Mouse (Mus musculus): ENCODE data around the gene Vcp. TPM values are rescaled to one million over a fixed set of nuclear protein-coding genes. Genes with fewer than 3 reads are reported as not detected.
A peak's percentile ranks its signal among the peaks of the same experiment; 100 is the strongest.

The Vcp gene
- polyA plus RNA-seq, 1 experiment from 2014 or later = 578 TPM

DNA sequence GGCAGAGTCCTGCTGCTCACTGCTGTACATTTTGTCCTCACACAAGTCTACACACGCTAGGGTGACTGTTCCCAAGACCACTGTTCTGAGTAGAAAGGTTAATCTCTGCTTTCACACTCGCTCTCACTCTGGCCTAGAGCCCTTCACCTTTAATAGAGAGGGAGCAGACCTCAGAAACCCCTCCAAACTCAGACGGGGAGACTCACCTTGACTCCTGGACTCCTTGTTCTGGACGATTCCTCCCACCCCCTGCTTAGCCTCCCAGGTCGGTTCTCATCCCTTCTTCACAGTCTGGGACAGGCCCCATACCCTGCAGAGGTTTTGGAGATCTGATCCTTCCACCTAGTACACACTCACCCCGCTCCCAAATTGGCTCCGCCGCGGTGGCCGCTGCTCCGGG is 39.3 kb upstream of the Vcp start:
- Histone ChIP-seq H3K4me1 (ENCODE audit: insufficient read depth, low read length) (peaks cover 34% of the 10 kb centered on the region), H3K4me3 (ENCODE audit: low read length) (peak overlapping the region; percentile 77), H3K9ac (replicated peaks; ENCODE audit: low read length) (peak overlapping the region; percentile 84), H3K36me3 (ENCODE audit: insufficient read depth, low read length) (peaks cover 9% of the 10 kb centered on the region; the same call in 1 of the 2 replicates), H3K27me3 (ENCODE audit: insufficient read depth, low read length) (no peaks in the 10 kb centered on the region), H3K9me3 (ENCODE audit: low read length) (no peaks in the 10 kb centered on the region), H3K27ac (ENCODE audit: low read length) (peak overlapping the region; percentile 69), H3K4me2 (replicated peaks; ENCODE audit: low read depth, low read length) (peak overlapping the region; percentile 86)
- peak; percentile 44 for ATAC-seq (ENCODE audit: low FRiP score, low TSS enrichment)
- 2% methylated on average over 11 of the region's 11 CpGs for WGBS

DNA sequence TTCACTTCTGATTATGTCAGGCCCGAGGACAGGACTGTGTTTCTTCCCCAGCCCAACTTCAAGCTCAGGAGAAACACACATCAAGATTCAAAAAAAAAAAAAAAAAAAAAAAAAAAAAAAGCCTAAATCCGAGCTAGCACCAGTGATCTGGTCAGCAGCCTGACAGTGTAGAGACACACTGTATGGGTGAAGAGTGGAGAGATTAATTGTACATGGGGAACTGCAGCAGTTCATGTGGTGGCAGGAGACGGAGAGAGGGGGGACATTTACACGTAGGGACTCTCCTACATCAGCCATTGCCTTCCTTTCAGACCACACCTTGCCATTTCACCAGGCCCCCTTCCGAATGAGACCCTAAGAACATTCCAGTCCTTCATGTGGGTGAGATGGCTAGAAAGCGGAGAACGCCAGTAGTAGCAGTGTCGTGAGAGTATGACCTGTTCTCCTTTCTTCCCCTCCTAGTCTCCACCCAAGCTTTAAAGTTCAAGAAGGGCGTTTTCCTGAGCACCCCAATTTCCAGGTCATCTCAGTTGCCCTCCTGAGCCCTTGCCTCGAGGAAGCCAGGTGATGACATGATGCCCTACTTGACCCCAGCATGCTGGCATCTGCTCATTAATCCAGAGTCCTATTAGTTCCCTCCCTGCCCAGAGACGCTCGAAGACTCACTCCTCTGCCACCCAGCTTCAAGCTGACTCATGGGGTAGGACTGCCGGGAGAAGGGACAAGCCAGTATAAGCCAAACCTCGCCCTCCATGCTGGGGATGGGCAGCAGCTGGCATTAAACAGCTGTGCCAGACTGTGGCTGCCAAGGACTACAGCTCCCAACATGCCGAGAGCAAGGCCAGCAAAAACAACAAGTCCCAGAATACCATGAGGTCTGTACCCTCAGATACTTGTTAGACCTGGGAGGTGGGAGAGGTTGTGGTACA is 38.5 kb upstream of the Vcp start:
- peaks cover 26% of the 10 kb centered on the region for H3K4me1 ChIP-seq (ENCODE audit: insufficient read depth, low read length)
- peak overlapping the region; percentile 84 for H3K9ac ChIP-seq (replicated peaks; ENCODE audit: low read length)
- no peaks in the 10 kb centered on the region for H3K27me3 ChIP-seq (ENCODE audit: insufficient read depth, low read length)
- H3K4me2 ChIP-seq (replicated peaks; ENCODE audit: low read depth, low read length) = peak overlapping the region; percentile 86
- ATAC-seq (ENCODE audit: low FRiP score, low TSS enrichment) = no peak
- H3K36me3 ChIP-seq (ENCODE audit: insufficient read depth, low read length) = peaks cover 17% of the 10 kb centered on the region
- no peak overlapping the region for H3K27ac ChIP-seq (ENCODE audit: low read length)
- H3K4me3 ChIP-seq (ENCODE audit: low read length) = peak overlapping the region; percentile 77
- WGBS = 49% methylated on average over 15 of the region's 15 CpGs
- H3K9me3 ChIP-seq (ENCODE audit: low read length) = no peaks in the 10 kb centered on the region

- 68% methylated on average over 4 of the region's 4 CpGs for WGBS
- no peak overlapping the region for H3K9ac ChIP-seq (replicated peaks; ENCODE audit: low read length)
- ATAC-seq (ENCODE audit: low FRiP score, low TSS enrichment) = no peak
- no peak overlapping the region; the same call in 1 of the 2 replicates for H3K4me2 ChIP-seq (replicated peaks; ENCODE audit: low read depth, low read length)
- H3K27ac ChIP-seq (ENCODE audit: low read length) = no peak overlapping the region
- peaks cover 20% of the 10 kb centered on the region for H3K4me1 ChIP-seq (ENCODE audit: insufficient read depth, low read length)
- no peaks in the 10 kb centered on the region for H3K27me3 ChIP-seq (ENCODE audit: insufficient read depth, low read length)
- peaks cover 18% of the 10 kb centered on the region for H3K36me3 ChIP-seq (ENCODE audit: insufficient read depth, low read length)
- no peak overlapping the region for H3K4me3 ChIP-seq (ENCODE audit: low read length)
- H3K9me3 ChIP-seq (ENCODE audit: low read length) = no peaks in the 10 kb centered on the region
Measured at GRCm38 (mm10) chr4:43037860-43038566, 37.7 kb upstream of the Vcp start.

- H3K9me3 ChIP-seq (ENCODE audit: low read length) = no peaks in the 10 kb centered on the region
- no peaks in the 10 kb centered on the region for H3K27me3 ChIP-seq (ENCODE audit: insufficient read depth, low read length)
- peaks cover 18% of the 10 kb centered on the region for H3K36me3 ChIP-seq (ENCODE audit: insufficient read depth, low read length)
- H3K4me2 ChIP-seq (replicated peaks; ENCODE audit: low read depth, low read length) = no peak overlapping the region
- no peak overlapping the region for H3K4me3 ChIP-seq (ENCODE audit: low read length)
- no peak overlapping the region for H3K27ac ChIP-seq (ENCODE audit: low read length)
- no peak for ATAC-seq (ENCODE audit: low FRiP score, low TSS enrichment)
- H3K9ac ChIP-seq (replicated peaks; ENCODE audit: low read length) = no peak overlapping the region
- 88% methylated on average over 10 of the region's 10 CpGs for WGBS
- H3K4me1 ChIP-seq (ENCODE audit: insufficient read depth, low read length) = peaks cover 26% of the 10 kb centered on the region
Measured at GRCm38 (mm10) chr4:43036356-43036755, 36.0 kb upstream of the Vcp start.

- Histone ChIP-seq H3K4me1 (ENCODE audit: insufficient read depth, low read length) (peaks cover 25% of the 10 kb centered on the region), H3K27ac (ENCODE audit: low read length) (no peak overlapping the region), H3K27me3 (ENCODE audit: insufficient read depth, low read length) (no peaks in the 10 kb centered on the region), H3K9me3 (ENCODE audit: low read length) (no peaks in the 10 kb centered on the region), H3K36me3 (ENCODE audit: insufficient read depth, low read length) (peaks cover 18% of the 10 kb centered on the region), H3K4me2 (replicated peaks; ENCODE audit: low read depth, low read length) (no peak overlapping the region), H3K4me3 (ENCODE audit: low read length) (no peak overlapping the region), H3K9ac (replicated peaks; ENCODE audit: low read length) (no peak overlapping the region)
- no peak for ATAC-seq (ENCODE audit: low FRiP score, low TSS enrichment)
- WGBS = 90% methylated on average over 6 of the region's 6 CpGs
Measured at GRCm38 (mm10) chr4:43035851-43036250, 35.5 kb upstream of the Vcp start.

DNA sequence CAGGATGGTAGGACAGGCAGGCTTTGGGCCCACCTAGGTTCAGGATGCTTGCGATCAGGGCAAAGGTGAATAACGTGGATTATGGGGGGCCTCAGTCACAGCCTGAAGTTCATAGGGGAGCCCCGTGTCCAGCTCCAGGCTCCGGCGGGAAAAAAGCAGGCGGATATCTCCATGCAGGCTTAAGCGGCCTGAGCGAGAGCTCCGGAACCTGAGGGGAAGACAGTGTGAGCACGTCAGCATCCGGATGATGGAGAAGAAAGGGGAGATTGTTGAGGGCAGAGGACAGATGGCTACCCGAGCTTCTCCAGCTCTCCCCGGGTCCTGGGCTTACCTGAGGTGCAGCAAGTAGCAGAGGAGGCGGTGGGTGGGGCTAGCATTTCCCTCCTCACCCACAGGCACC is 33.2 kb upstream of the Vcp start:
- H3K27me3 ChIP-seq (ENCODE audit: insufficient read depth, low read length) = no peaks in the 10 kb centered on the region
- 85% methylated on average over 14 of the region's 14 CpGs for WGBS
- peaks cover 20% of the 10 kb centered on the region for H3K4me1 ChIP-seq (ENCODE audit: insufficient read depth, low read length)
- H3K4me3 ChIP-seq (ENCODE audit: low read length) = no peak overlapping the region
- no peak overlapping the region for H3K27ac ChIP-seq (ENCODE audit: low read length)
- H3K9me3 ChIP-seq (ENCODE audit: low read length) = no peaks in the 10 kb centered on the region
- no peak overlapping the region for H3K4me2 ChIP-seq (replicated peaks; ENCODE audit: low read depth, low read length)
- H3K9ac ChIP-seq (replicated peaks; ENCODE audit: low read length) = no peak overlapping the region
- ATAC-seq (ENCODE audit: low FRiP score, low TSS enrichment) = no peak
- peaks cover 26% of the 10 kb centered on the region for H3K36me3 ChIP-seq (ENCODE audit: insufficient read depth, low read length)

DNA sequence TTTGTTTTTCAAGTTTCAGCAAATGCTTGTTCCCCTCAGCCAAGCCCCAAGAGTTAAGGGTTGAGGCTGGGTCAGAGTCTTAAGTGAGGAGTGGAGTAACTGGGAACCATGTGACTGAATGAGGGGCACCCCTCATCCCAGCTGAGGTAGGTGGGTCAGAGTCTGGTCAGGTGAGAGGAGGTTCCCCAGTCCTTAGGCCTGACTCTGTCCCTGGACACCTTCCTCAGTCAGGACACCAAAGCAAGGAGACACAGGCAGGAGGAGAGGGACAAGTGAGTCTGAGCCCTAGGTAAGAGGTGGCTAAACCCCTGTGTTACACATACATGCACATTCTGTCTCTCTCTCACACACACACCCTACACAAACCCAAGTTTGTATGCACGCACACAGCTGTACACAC is 32.2 kb upstream of the Vcp start:
- WGBS = 100% methylated on average over 1 of the region's 1 CpGs
- no peak overlapping the region for H3K4me2 ChIP-seq (replicated peaks; ENCODE audit: low read depth, low read length)

GRCm38 (mm10) chr4:43031237-43031995 is 31.1 kb upstream of the Vcp start, which contains the start of gene Stoml2:
Gene Stoml2, minus strand, starts transcription at chr4:43031710.
- Histone ChIP-seq H3K4me1 (ENCODE audit: insufficient read depth, low read length) (peaks cover 14% of the 10 kb centered on the region), H3K27ac (ENCODE audit: low read length) (peak within 1 kb of the TSS; percentile 93), H3K27me3 (ENCODE audit: insufficient read depth, low read length) (no peaks in the 10 kb centered on the region), H3K4me3 (ENCODE audit: low read length) (peak within 1 kb of the TSS; percentile 88), H3K36me3 (ENCODE audit: insufficient read depth, low read length) (peaks cover 44% of the 10 kb centered on the region), H3K9ac (replicated peaks; ENCODE audit: low read length) (peak within 1 kb of the TSS; percentile 96), H3K4me2 (replicated peaks; ENCODE audit: low read depth, low read length) (peak within 1 kb of the TSS; percentile 92), H3K9me3 (ENCODE audit: low read length) (no peaks in the 10 kb centered on the region)
- ATAC-seq (ENCODE audit: low FRiP score, low TSS enrichment) = peak; percentile 97
- under 1% methylated on average over 38 of the region's 38 CpGs for WGBS

More for the DNA sequence above, 32.2 kb upstream of the Vcp start:
- no peak for ATAC-seq (ENCODE audit: low FRiP score, low TSS enrichment)
- Histone ChIP-seq H3K27ac (ENCODE audit: low read length) (no peak overlapping the region), H3K36me3 (ENCODE audit: insufficient read depth, low read length) (peaks cover 35% of the 10 kb centered on the region), H3K27me3 (ENCODE audit: insufficient read depth, low read length) (no peaks in the 10 kb centered on the region), H3K9ac (replicated peaks; ENCODE audit: low read length) (no peak overlapping the region), H3K4me3 (ENCODE audit: low read length) (no peak overlapping the region), H3K9me3 (ENCODE audit: low read length) (no peaks in the 10 kb centered on the region), H3K4me1 (ENCODE audit: insufficient read depth, low read length) (peaks cover 14% of the 10 kb centered on the region)

DNA sequence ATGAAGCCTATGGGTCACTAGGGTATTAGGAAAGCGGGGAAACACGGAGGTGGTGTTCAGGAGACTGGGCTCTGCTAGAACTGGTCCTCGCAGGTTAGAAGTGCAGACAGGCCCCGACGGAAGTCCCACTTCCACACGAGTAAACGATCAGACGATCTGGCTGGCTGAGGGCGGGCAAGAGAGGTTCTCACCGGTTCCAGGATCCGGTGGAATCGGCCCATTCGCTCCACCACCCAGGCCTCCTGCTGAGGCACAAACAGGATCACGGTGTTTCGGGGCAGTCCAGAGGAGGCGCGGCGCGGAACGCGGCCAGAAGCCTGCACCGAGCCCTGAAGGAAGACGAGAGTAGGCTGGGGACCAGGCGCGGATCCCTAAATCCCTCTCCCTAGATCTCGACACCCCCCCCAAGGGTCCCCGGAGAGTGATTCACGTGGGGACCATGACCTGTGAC is 30.5 kb upstream of the Vcp start:
- Histone ChIP-seq H3K9me3 (ENCODE audit: low read length) (no peaks in the 10 kb centered on the region), H3K36me3 (ENCODE audit: insufficient read depth, low read length) (peaks cover 40% of the 10 kb centered on the region), H3K27me3 (ENCODE audit: insufficient read depth, low read length) (no peaks in the 10 kb centered on the region), H3K4me1 (ENCODE audit: insufficient read depth, low read length) (peaks cover 14% of the 10 kb centered on the region), H3K4me3 (ENCODE audit: low read length) (peak overlapping the region; percentile 88), H3K27ac (ENCODE audit: low read length) (peak overlapping the region; percentile 93), H3K4me2 (replicated peaks; ENCODE audit: low read depth, low read length) (peak overlapping the region; percentile 92), H3K9ac (replicated peaks; ENCODE audit: low read length) (peak overlapping the region; percentile 96)
- WGBS = 2% methylated on average over 28 of the region's 28 CpGs
- ATAC-seq (ENCODE audit: low FRiP score, low TSS enrichment) = peak; percentile 69
